Mouse (Mus musculus) gastrocnemius, postnatal 4 days (tissue): ENCODE measurements around the gene Klf5. TPM values are rescaled to one million over a fixed set of nuclear protein-coding genes. Genes with fewer than 3 reads are reported as not detected.

Experiments
- DNase-seq, 2 experiments: peaks; one replicate each; pipeline ENCODE4 v3.0.0; 2021 to 2022; ENCODE audit warnings: low spot score in 2 of 2, mixed read lengths in 2 of 2
- total RNA-seq, 2 experiments: library from RNA; stranded (reverse); gene quantifications; 2 replicates each; pipeline ENCODE4 v1.2.3; 2021

The Klf5 gene
- total RNA-seq, 2 experiments from 2014 or later, result 20.0 to 23.8 TPM

GRCm38 (mm10) chr14:99306410-99306809 lies 7.9 kb downstream of the Klf5 start:
- DNase-seq, result no peak

GRCm38 (mm10) chr14:99309606-99310005 lies 11.1 kb downstream of the Klf5 start:
- DNase-seq, result no peak

GRCm38 (mm10) chr14:99310358-99310757 lies 11.9 kb downstream of the Klf5 start:
- DNase-seq, result peak in 1 of 2 experiments; percentile 11

GRCm38 (mm10) chr14:99313062-99313461 lies 14.6 kb downstream of the Klf5 start:
- no peak for DNase-seq

GRCm38 (mm10) chr14:99316275-99316674 lies 17.8 kb downstream of the Klf5 start:
- no peak for DNase-seq

GRCm38 (mm10) chr14:99320736-99321135 lies 22.2 kb downstream of the Klf5 start:
- no peak for DNase-seq

- no peak for DNase-seq
Measured at GRCm38 (mm10) chr14:99323376-99323775, 24.9 kb downstream of the Klf5 start.

- DNase-seq, result no peak
Measured at GRCm38 (mm10) chr14:99324523-99324922, 26.0 kb downstream of the Klf5 start.

- DNase-seq, result no peak
Measured at GRCm38 (mm10) chr14:99325597-99326472, 27.3 kb downstream of the Klf5 start.

GRCm38 (mm10) chr14:99336598-99336997 lies 38.1 kb downstream of the Klf5 start:
- DNase-seq, result no peak

- no peak for DNase-seq
Measured at GRCm38 (mm10) chr14:99339021-99339420, 40.5 kb downstream of the Klf5 start.

- no peak for DNase-seq
Measured at GRCm38 (mm10) chr14:99339681-99340522, 41.4 kb downstream of the Klf5 start.

GRCm38 (mm10) chr14:99340703-99341102 lies 42.2 kb downstream of the Klf5 start:
- DNase-seq, result no peak

GRCm38 (mm10) chr14:99348175-99348764 lies 49.8 kb downstream of the Klf5 start:
- no peak for DNase-seq

GRCm38 (mm10) chr14:99349606-99350005 lies 51.1 kb downstream of the Klf5 start:
- DNase-seq, result no peak

- no peak for DNase-seq
Measured at GRCm38 (mm10) chr14:99352989-99353388, 54.5 kb downstream of the Klf5 start.

- DNase-seq, result no peak
Measured at GRCm38 (mm10) chr14:99354046-99354445, 55.6 kb downstream of the Klf5 start.

- DNase-seq, result no peak
Measured at GRCm38 (mm10) chr14:99354761-99355609, 56.5 kb downstream of the Klf5 start.

GRCm38 (mm10) chr14:99355610-99355870 lies 57.0 kb downstream of the Klf5 start:
- DNase-seq, result no peak

- DNase-seq, result no peak
Measured at GRCm38 (mm10) chr14:99362956-99363355, 64.5 kb downstream of the Klf5 start.
